Mouse (Mus musculus) gonadal fat pad, adult 2 months (tissue): ENCODE data around the gene Tbk1. TPM values are rescaled to one million over a fixed set of nuclear protein-coding genes. Genes with fewer than 3 reads are reported as not detected.

ENCODE experiments used
- DNase-seq: peaks from one replicate; pipeline ENCODE4 v3.0.0-alpha.2; 2012; ENCODE audit warnings: low read depth
- polyA plus RNA-seq: library from polyadenylated mRNA; depleted of rRNA; stranded (reverse); fragments of >200 nt; gene quantifications from 2 replicates; pipeline ENCODE4 v1.2.3, GENCODE M21; 2012; rRNA removed

The Tbk1 gene
- polyA plus RNA-seq, 1 experiment = 15.1 TPM

DNA sequence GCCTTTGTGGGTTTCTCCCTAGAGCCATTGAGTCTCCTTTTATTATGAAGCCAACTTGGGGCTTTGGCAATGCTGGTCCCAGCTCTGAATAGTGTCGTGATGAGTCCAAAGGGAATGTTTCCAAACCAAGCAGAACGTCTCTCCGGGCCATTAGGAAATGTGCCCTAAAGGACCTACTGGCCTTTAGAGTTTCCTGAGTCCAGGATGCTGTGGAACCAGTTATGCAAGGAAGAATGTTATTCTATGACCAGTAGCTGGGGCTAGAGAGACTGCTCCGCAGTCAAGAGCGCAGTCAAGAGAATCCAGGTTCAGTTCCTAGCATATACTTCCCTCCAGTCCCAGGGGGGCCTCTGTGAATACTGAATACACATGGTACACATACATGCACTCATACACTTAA, 86.6 kb downstream of the Tbk1 start:
- DNase-seq = peak; percentile 98

- no peak for DNase-seq
Measured at GRCm38 (mm10) chr10:121499063-121499462, 87.5 kb downstream of the Tbk1 start.

- peak; percentile 70 for DNase-seq
Measured at GRCm38 (mm10) chr10:121498481-121498904, 88.1 kb downstream of the Tbk1 start.

GRCm38 (mm10) chr10:121497968-121498367, 88.6 kb downstream of the Tbk1 start:
- DNase-seq = no peak

DNA sequence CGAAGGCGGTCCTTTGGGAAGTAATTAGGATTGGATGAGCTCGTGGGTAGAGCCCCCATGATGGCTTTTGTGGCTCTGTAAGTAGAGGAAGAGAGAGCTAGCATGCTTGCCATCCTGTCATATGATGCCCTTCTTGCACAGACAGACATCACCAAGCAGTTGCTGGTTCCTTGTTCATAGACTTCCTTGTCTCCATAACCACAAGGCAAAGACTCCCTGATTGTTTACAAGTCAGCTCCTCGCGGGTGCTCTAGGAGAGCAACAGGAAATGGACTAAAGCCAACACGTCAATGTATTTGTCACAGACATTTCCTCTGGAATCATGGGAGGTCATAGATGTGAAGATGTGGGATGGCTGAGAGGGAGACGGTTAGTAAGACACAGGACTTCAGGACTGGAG, 90.0 kb downstream of the Tbk1 start:
- DNase-seq = no peak

Other genes with a start within 250 kb of the Tbk1 start
- gene Tbc1d30, start 235.5 kb downstream of the Tbk1 start, polyA plus RNA-seq = 7.3 and 9.3 TPM in 2 replicates
- gene Gns, start 221.7 kb downstream of the Tbk1 start, polyA plus RNA-seq = 91.2 and 161 TPM in 2 replicates
- gene Rassf3, start 110.4 kb downstream of the Tbk1 start, polyA plus RNA-seq = 33.3 and 37.5 TPM in 2 replicates
- 85.9 and 105 TPM in 2 replicates for gene Xpot, start 39.5 kb upstream of the Tbk1 start, polyA plus RNA-seq
- gene D930020B18Rik, start 54.8 kb upstream of the Tbk1 start, polyA plus RNA-seq = 0.11 TPM in 1 of 2 replicates, not detected in the other
- 7.1 and 9.6 TPM in 2 replicates for gene BC048403, start 153.2 kb upstream of the Tbk1 start, polyA plus RNA-seq